Mouse (Mus musculus): ENCODE measurements around the gene Glipr1l3. TPM values are rescaled to one million over a fixed set of nuclear protein-coding genes. Genes with fewer than 3 reads are reported as not detected.
"Not testable (repeated sequence)": the region's sequence is repeated elsewhere in the genome, so short reads cannot be mapped to it uniquely, and the experiment has no call there.

The Glipr1l3 gene
- total RNA-seq (2015) (not detected in 2 replicates), total RNA-seq (2017) (not detected in 2 replicates)

- peak; percentile 98 for ATAC-seq (ENCODE audit: poor library complexity, severe bottlenecking)
These were observed at the start of gene Glipr1l3 for GRCm38 (mm10) chr10:112159882-112160560. Gene Glipr1l3, minus strand, starts transcription at chr10:112160327.

- no peak for ATAC-seq (ENCODE audit: poor library complexity, severe bottlenecking)
These were observed 43.3 kb upstream of the Glipr1l3 start for GRCm38 (mm10) chr10:112203463-112203862.

GRCm38 (mm10) chr10:112193919-112194318 lies 33.8 kb upstream of the Glipr1l3 start:
- not testable (repeated sequence) for ATAC-seq (ENCODE audit: poor library complexity, severe bottlenecking)

- ATAC-seq (ENCODE audit: poor library complexity, severe bottlenecking), result 0 out of 2 replicates have a peak, but pooled peaks have one; percentile 24
These were observed 16.9 kb upstream of the Glipr1l3 start for GRCm38 (mm10) chr10:112177027-112177426.

GRCm38 (mm10) chr10:112163168-112163766 lies 3.1 kb upstream of the Glipr1l3 start, which contains the start of gene Caps2:
Gene Caps2, plus strand, starts transcription at chr10:112163621.
- 0 out of 2 replicates have a peak, but pooled peaks have one; percentile 29 for ATAC-seq (ENCODE audit: poor library complexity, severe bottlenecking)

- peak; percentile 95 for ATAC-seq (ENCODE audit: poor library complexity, severe bottlenecking)
These were observed 20.3 kb downstream of the Glipr1l3 start for GRCm38 (mm10) chr10:112139834-112140233.

- ATAC-seq (ENCODE audit: poor library complexity, severe bottlenecking), result peak; percentile 30
These were observed 21.2 kb downstream of the Glipr1l3 start for GRCm38 (mm10) chr10:112138871-112139430.

- ATAC-seq (ENCODE audit: poor library complexity, severe bottlenecking), result peak; percentile 67
These were observed 21.9 kb downstream of the Glipr1l3 start for GRCm38 (mm10) chr10:112138050-112138870.

- ATAC-seq (ENCODE audit: poor library complexity, severe bottlenecking), result no peak
These were observed 27.9 kb downstream of the Glipr1l3 start for GRCm38 (mm10) chr10:112132194-112132593.

- not testable (repeated sequence) for ATAC-seq (ENCODE audit: poor library complexity, severe bottlenecking)
These were observed 32.4 kb downstream of the Glipr1l3 start for GRCm38 (mm10) chr10:112127682-112128230.

- not testable (repeated sequence) for ATAC-seq (ENCODE audit: poor library complexity, severe bottlenecking)
These were observed 35.0 kb downstream of the Glipr1l3 start for GRCm38 (mm10) chr10:112125090-112125489.

- peak; percentile 67 for ATAC-seq (ENCODE audit: poor library complexity, severe bottlenecking)
These were observed 49.7 kb downstream of the Glipr1l3 start for GRCm38 (mm10) chr10:112110401-112110800.

- peak; percentile 46; the same call in 1 of the 2 replicates for ATAC-seq (ENCODE audit: poor library complexity, severe bottlenecking)
These were observed 54.3 kb downstream of the Glipr1l3 start for GRCm38 (mm10) chr10:112105785-112106184.

Other genes starting within 250 kb of the Glipr1l3 start
- gene Krr1, start 187.7 kb downstream of the Glipr1l3 start, total RNA-seq (2015), result 46.2 and 50.3 TPM in 2 replicates
- gene Krr1, start 187.7 kb downstream of the Glipr1l3 start, total RNA-seq (2017), result 29.0 and 33.3 TPM in 2 replicates
- 703 and 727 TPM in 2 replicates for gene Glipr1, start 157.7 kb downstream of the Glipr1l3 start, total RNA-seq (2015)
- gene Glipr1, start 157.7 kb downstream of the Glipr1l3 start, total RNA-seq (2017), result 548 and 598 TPM in 2 replicates
- not detected in 2 replicates for gene Glipr1l1, start 100.1 kb downstream of the Glipr1l3 start, total RNA-seq (2015)
- gene Glipr1l1, start 100.1 kb downstream of the Glipr1l3 start, total RNA-seq (2017), result not detected in 2 replicates
- not detected in 2 replicates for gene Glipr1l2, start 77.0 kb downstream of the Glipr1l3 start, total RNA-seq (2015)
- not detected in 2 replicates for gene Glipr1l2, start 77.0 kb downstream of the Glipr1l3 start, total RNA-seq (2017)
- not detected in 2 replicates for gene Caps2, start 3.3 kb upstream of the Glipr1l3 start, total RNA-seq (2015)
- gene Caps2, start 3.3 kb upstream of the Glipr1l3 start, total RNA-seq (2017), result not detected in 2 replicates
- not detected in 2 replicates for gene Kcnc2, start 110.8 kb upstream of the Glipr1l3 start, total RNA-seq (2015)
- not detected in 2 replicates for gene Kcnc2, start 110.8 kb upstream of the Glipr1l3 start, total RNA-seq (2017)